Mouse (Mus musculus) liver, embryonic 16.5 days (tissue): ENCODE measurements around the gene Card10. TPM values are rescaled to one million over a fixed set of nuclear protein-coding genes. Genes with fewer than 3 reads are reported as not detected.

Source experiments
- ATAC-seq: fragments of 200-750 bp; cut with Nextera tagmentation; 2 replicates; pipeline ENCODE4 v1.8.0; 2017; ENCODE audit warnings: low read depth, mild to moderate bottlenecking, moderate number of reproducible peaks, moderate library complexity
- H3K27ac ChIP-seq: fragments of 300-500 bp; sonication (generic); 2 replicates; pipeline ENCODE4 v1.5.1; 2014; ENCODE audit warnings: mild to moderate bottlenecking, low read length
- H3K27me3 ChIP-seq: fragments of 300-500 bp; sonication (generic); 2 replicates; pipeline ENCODE4 v1.6.1; 2014; ENCODE audit warnings: low read depth, low read length, mixed read lengths; ENCODE audit not compliant: control insufficient read depth, insufficient read depth
- H3K36me3 ChIP-seq: fragments of 300-500 bp; sonication (generic); 2 replicates; pipeline ENCODE4 v1.6.1; 2014; ENCODE audit warnings: mild to moderate bottlenecking; ENCODE audit not compliant: control insufficient read depth, insufficient read depth
- H3K4me1 ChIP-seq: fragments of 300-500 bp; sonication (generic); 2 replicates; pipeline ENCODE4 v1.6.1; 2014; ENCODE audit warnings: low read depth, low read length, mixed read lengths; ENCODE audit not compliant: control insufficient read depth
- H3K4me2 ChIP-seq: fragments of 300-500 bp; sonication (generic); 2 replicates; pipeline ENCODE4 v1.6.1; 2014; ENCODE audit warnings: low read depth, low read length, mixed read lengths
- H3K4me3 ChIP-seq: fragments of 300-500 bp; sonication (generic); 2 replicates; pipeline ENCODE4 v1.5.1; 2014; ENCODE audit warnings: low read depth, mild to moderate bottlenecking, low read length
- H3K9ac ChIP-seq: fragments of 300-500 bp; sonication (generic); 2 replicates; pipeline ENCODE4 v1.6.1; 2014; ENCODE audit warnings: low read depth, low read length
- H3K9me3 ChIP-seq: fragments of 300-500 bp; sonication (generic); replicated peaks from 2 replicates; pipeline ENCODE4 v1.6.1; 2016; ENCODE audit warnings: low read length; ENCODE audit not compliant: control insufficient read depth
- WGBS: fragments of 180-500 bp; shearing (Covaris S2); extraction: QIAGEN DNeasy Blood & Tissue Kit; methylation state at CpG from one replicate; pipeline ENCODE4 v1.1.7; 2014; ENCODE audit not compliant: insufficient replicate concordance; 5-methylcytosine and 5-hydroxymethylcytosine counted together
- polyA plus RNA-seq: library from polyadenylated mRNA; unstranded; fragments of >200 nt; fragmentation: Nextera tagmentation; extraction: Ambion mirVana; gene quantifications from 2 replicates; pipeline ENCODE4 v1.2.1, GENCODE M21; 2015

The Card10 gene
- polyA plus RNA-seq, 1 experiment from 2014 or later, result 2.1 TPM

DNA sequence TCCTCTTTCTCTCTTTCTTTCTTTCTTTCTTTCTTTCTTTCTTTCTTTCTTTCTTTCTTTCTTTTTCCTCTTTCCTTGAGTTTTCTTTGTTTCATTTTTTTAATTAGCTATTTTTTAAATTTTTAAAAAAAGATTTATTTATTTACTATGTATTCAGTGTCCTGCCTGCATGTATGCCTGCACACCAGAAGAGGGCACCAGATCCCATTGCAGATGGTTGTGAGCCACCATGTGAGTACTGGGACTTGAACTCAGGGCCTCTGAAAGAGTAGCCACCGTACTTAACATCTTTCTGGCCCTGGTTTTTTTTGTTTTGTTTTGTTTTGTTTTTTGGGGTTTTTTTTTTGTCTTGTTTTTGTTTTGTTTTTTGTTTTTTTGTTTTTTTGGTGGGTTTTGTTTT is 26.8 kb upstream of the Card10 start:
- H3K4me1 ChIP-seq, result peaks cover 15% of the 10 kb centered on the region
- no peak overlapping the region for H3K4me3 ChIP-seq
- 74% methylated on average over 1 of the region's 1 CpGs for WGBS
- no peak for ATAC-seq
- no peak overlapping the region for H3K4me2 ChIP-seq
- H3K9me3 ChIP-seq, result no peaks in the 10 kb centered on the region
- H3K27ac ChIP-seq, result no peak overlapping the region
- no peaks in the 10 kb centered on the region for H3K27me3 ChIP-seq
- no peak overlapping the region for H3K9ac ChIP-seq
- no peaks in the 10 kb centered on the region for H3K36me3 ChIP-seq

GRCm38 (mm10) chr15:78828315-78828714 is 25.5 kb upstream of the Card10 start:
- H3K27me3 ChIP-seq, result no peaks in the 10 kb centered on the region
- WGBS, result 28% methylated on average over 5 of the region's 5 CpGs
- no peak overlapping the region for H3K9ac ChIP-seq
- no peak overlapping the region for H3K27ac ChIP-seq
- peaks cover 9% of the 10 kb centered on the region for H3K4me1 ChIP-seq
- H3K9me3 ChIP-seq, result no peaks in the 10 kb centered on the region
- no peak for ATAC-seq
- no peak overlapping the region for H3K4me3 ChIP-seq
- H3K36me3 ChIP-seq, result no peaks in the 10 kb centered on the region
- H3K4me2 ChIP-seq, result no peak overlapping the region

- Histone ChIP-seq H3K27me3 (no peaks in the 10 kb centered on the region), H3K9ac (no peak overlapping the region), H3K4me3 (no peak overlapping the region), H3K4me2 (no peak overlapping the region), H3K4me1 (peaks cover 2% of the 10 kb centered on the region; the same call in 1 of the 2 replicates), H3K27ac (no peak overlapping the region), H3K9me3 (no peaks in the 10 kb centered on the region), H3K36me3 (no peaks in the 10 kb centered on the region)
- WGBS, result 18% methylated on average over 28 of the region's 28 CpGs
- ATAC-seq, result no peak
Measured at GRCm38 (mm10) chr15:78826213-78827204, 23.7 kb upstream of the Card10 start.

- H3K9ac ChIP-seq, result no peak overlapping the region
- H3K36me3 ChIP-seq, result no peaks in the 10 kb centered on the region
- no peaks in the 10 kb centered on the region for H3K9me3 ChIP-seq
- H3K27ac ChIP-seq, result peak overlapping the region; percentile 51; the same call in 1 of the 2 replicates
- WGBS, result 34% methylated on average over 6 of the region's 6 CpGs
- no peak overlapping the region for H3K4me3 ChIP-seq
- H3K27me3 ChIP-seq, result no peaks in the 10 kb centered on the region
- ATAC-seq, result 0 out of 2 replicates have a peak, but pooled peaks have one; percentile 9
- peaks cover 7% of the 10 kb centered on the region for H3K4me1 ChIP-seq
- no peak overlapping the region for H3K4me2 ChIP-seq
Measured at GRCm38 (mm10) chr15:78816074-78816391, 13.2 kb upstream of the Card10 start.

DNA sequence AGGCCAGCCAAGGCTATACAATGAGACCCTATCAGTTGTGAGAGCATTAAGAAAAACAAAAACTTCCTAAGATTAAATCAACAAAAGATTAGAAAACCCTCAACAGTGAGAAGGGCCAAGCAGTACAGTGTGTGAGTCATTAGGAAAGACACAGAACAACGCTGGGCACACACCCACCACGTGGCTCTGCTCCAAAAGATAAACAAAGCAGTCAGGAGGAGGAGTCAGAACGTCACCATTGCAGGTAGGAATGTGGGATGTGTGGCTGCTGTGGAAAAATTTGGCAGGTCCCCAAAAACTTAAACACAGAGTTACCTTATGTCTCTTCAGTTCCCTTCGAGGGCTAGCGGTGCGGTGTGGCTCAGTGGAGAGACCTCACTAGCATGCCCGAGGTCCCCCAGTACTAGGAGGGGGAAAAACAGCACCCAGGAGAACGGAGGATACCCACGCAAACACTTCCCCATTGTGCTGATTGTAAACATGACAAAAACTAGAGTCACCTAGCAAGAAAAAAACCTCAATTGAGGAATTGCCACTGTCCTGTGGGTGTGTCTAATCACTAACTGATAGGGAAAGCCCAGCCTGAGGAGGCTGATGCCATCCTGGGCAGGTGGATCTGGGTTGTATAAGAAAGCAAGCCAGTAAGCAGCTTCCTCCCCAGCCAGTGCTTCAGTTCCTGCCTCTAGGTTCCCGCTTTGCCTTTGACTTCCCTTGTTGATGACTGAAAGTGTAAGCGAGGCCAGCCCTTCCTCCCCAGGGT is 12.7 kb upstream of the Card10 start:
- Histone ChIP-seq H3K9me3 (no peaks in the 10 kb centered on the region), H3K9ac (no peak overlapping the region), H3K27ac (peak overlapping the region; percentile 51; the same call in 1 of the 2 replicates), H3K4me1 (peaks cover 7% of the 10 kb centered on the region), H3K36me3 (no peaks in the 10 kb centered on the region), H3K4me3 (no peak overlapping the region), H3K27me3 (no peaks in the 10 kb centered on the region), H3K4me2 (no peak overlapping the region; the same call in 1 of the 2 replicates)
- ATAC-seq, result peak; percentile 86
- WGBS, result 18% methylated on average over 11 of the region's 11 CpGs

DNA sequence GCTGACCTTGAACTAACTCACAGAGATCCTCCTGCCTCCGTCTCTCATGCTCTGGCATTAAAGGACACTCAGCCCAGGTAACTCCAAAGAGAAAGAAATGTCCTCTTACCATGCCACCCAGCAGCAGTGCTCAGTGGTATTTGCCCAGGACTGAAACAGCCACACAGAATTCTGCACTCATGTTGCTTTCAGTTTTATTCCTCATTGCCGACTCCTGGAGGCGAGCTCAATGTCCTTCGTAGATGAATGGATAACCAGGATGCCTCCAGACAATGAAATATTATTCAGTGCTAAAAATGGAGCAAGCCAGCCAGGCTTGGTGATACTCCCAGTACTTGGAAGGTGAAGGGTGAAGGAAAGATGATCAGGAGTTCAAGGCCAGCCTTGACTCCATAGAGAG is 10.8 kb upstream of the Card10 start:
- no peaks in the 10 kb centered on the region for H3K27me3 ChIP-seq
- H3K9ac ChIP-seq, result no peak overlapping the region
- H3K4me2 ChIP-seq, result no peak overlapping the region
- H3K36me3 ChIP-seq, result no peaks in the 10 kb centered on the region
- no peak overlapping the region for H3K27ac ChIP-seq
- no peaks in the 10 kb centered on the region for H3K9me3 ChIP-seq
- no peak overlapping the region for H3K4me3 ChIP-seq
- no peak for ATAC-seq
- peaks cover 7% of the 10 kb centered on the region for H3K4me1 ChIP-seq
- WGBS, result 65% methylated on average over 4 of the region's 4 CpGs

DNA sequence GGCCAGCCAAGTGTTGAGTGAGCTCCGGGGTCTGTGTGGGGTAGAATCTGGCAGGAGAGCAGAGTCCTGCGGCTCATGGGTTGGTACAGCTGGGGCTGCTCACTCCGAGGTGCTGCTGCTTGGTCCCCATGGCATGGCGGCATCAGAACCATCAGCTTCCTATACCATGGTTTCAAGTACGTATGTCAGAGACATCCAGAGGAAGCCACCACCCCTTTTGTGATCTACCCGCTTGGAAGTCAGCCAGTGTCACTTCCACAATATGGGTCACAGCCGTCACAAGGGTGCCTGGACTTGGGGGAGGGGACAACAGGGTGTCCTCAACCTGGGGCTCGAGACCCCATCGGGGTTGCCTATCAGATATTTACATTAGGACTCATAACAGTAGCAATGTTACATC is 7.3 kb upstream of the Card10 start:
- H3K9ac ChIP-seq, result no peak overlapping the region
- H3K36me3 ChIP-seq, result no peaks in the 10 kb centered on the region
- no peak overlapping the region for H3K27ac ChIP-seq
- no peak overlapping the region for H3K4me2 ChIP-seq
- 41% methylated on average over 9 of the region's 9 CpGs for WGBS
- no peak overlapping the region for H3K4me3 ChIP-seq
- no peaks in the 10 kb centered on the region for H3K9me3 ChIP-seq
- peaks cover 2% of the 10 kb centered on the region; the same call in 1 of the 2 replicates for H3K4me1 ChIP-seq
- no peak for ATAC-seq
- H3K27me3 ChIP-seq, result no peaks in the 10 kb centered on the region; the same call in 1 of the 2 replicates

DNA sequence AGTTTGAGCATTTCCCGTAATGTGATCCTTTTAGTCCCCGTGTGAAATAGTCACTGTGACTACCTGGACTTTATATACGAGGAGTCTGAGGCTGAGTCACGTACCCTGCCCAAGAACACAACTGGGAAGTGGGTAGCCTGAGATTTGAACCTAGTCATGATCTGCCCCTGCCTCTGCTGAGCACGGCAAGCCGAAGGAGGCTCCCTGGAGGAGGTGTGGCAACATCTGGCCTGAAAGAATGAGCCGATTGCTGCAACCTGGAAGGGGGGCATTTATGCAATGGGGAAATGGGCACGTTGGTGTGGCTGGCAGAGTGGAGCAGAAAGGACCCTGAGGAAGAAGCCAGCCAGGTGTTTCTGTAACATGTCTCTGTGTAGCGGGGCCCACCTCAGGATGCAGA is 6.9 kb upstream of the Card10 start:
- Histone ChIP-seq H3K9me3 (no peaks in the 10 kb centered on the region), H3K9ac (no peak overlapping the region), H3K4me2 (no peak overlapping the region), H3K36me3 (no peaks in the 10 kb centered on the region), H3K27me3 (peaks cover 2% of the 10 kb centered on the region; the same call in 1 of the 2 replicates), H3K4me3 (no peak overlapping the region), H3K27ac (no peak overlapping the region), H3K4me1 (no peaks in the 10 kb centered on the region; the same call in 1 of the 2 replicates)
- WGBS, result 57% methylated on average over 9 of the region's 9 CpGs
- ATAC-seq, result no peak
